Mouse (Mus musculus): ENCODE data around the gene Map3k11. TPM values are rescaled to one million over a fixed set of nuclear protein-coding genes. Genes with fewer than 3 reads are reported as not detected.
A peak's percentile ranks its signal among the peaks of the same experiment; 100 is the strongest.

The Map3k11 gene
- polyA plus RNA-seq (2012; rRNA removed) (30.1 and 38.9 TPM in 2 replicates), polyA plus RNA-seq (2014; fragmentation: Nextera tagmentation; extraction: Ambion mirVana) (19.0 and 20.7 TPM in 2 replicates)

GRCm38 (mm10) chr19:5688200-5689087 lies at the start of gene Map3k11, which contains the start of gene Pcnx3:
Gene Map3k11 (plus strand): TSS chr19:5688742.
Gene Pcnx3 (minus strand): TSS chr19:5688908.
- H3K4me2 ChIP-seq (replicated peaks; ENCODE audit: low read depth, low read length, severe bottlenecking) = peak within 1 kb of the TSS; percentile 77
- 0 out of 2 replicates have a peak, but pooled peaks have one; percentile 35 for TF ChIP-seq POLR2A (IDR thresholded peaks at IDR 0.05; ENCODE audit: borderline replicate concordance, extremely low read depth, insufficient read depth, insufficient read length)
- H3K27ac ChIP-seq (replicated peaks; ENCODE audit: low read depth, low read length) = peak within 1 kb of the TSS; percentile 91
- peaks cover 60% of the 10 kb centered on the region for H3K36me3 ChIP-seq (ENCODE audit: control insufficient read depth, insufficient read depth, low read length)
- no peaks in the 10 kb centered on the region for H3K27me3 ChIP-seq (ENCODE audit: control insufficient read depth, insufficient read depth, low read length)
- DNase-seq (ENCODE audit: low spot score) = peak; percentile 99
- H3K4me1 ChIP-seq (ENCODE audit: control insufficient read depth, insufficient read depth, low read length) = peaks cover 26% of the 10 kb centered on the region
- H3K4me3 ChIP-seq (replicated peaks; ENCODE audit: low read length) = peak within 1 kb of the TSS; percentile 88
- H3K9me3 ChIP-seq (ENCODE audit: control insufficient read depth, low read length) = no peaks in the 10 kb centered on the region
- H3K9ac ChIP-seq (ENCODE audit: low read depth, low read length, severe bottlenecking) = peak within 1 kb of the TSS; percentile 79
- ATAC-seq (ENCODE audit: low FRiP score, low read depth) = peak; percentile 93
- 3% methylated on average over 68 of the region's 69 CpGs for WGBS

- 54% methylated on average over 9 of the region's 9 CpGs for WGBS
- Histone ChIP-seq H3K36me3 (ENCODE audit: control insufficient read depth, insufficient read depth, low read length) (peaks cover 67% of the 10 kb centered on the region), H3K9ac (ENCODE audit: low read depth, low read length, severe bottlenecking) (no peak overlapping the region), H3K4me2 (replicated peaks; ENCODE audit: low read depth, low read length, severe bottlenecking) (no peak overlapping the region), H3K27ac (replicated peaks; ENCODE audit: low read depth, low read length) (no peak overlapping the region), H3K4me3 (replicated peaks; ENCODE audit: low read length) (no peak overlapping the region), H3K4me1 (ENCODE audit: control insufficient read depth, insufficient read depth, low read length) (peaks cover 18% of the 10 kb centered on the region), H3K27me3 (ENCODE audit: control insufficient read depth, insufficient read depth, low read length) (no peaks in the 10 kb centered on the region), H3K9me3 (ENCODE audit: control insufficient read depth, low read length) (no peaks in the 10 kb centered on the region)
- DNase-seq (ENCODE audit: low spot score) = no peak
- no peak for ATAC-seq (ENCODE audit: low FRiP score, low read depth)
- TF ChIP-seq POLR2A (IDR thresholded peaks at IDR 0.05; ENCODE audit: borderline replicate concordance, extremely low read depth, insufficient read depth, insufficient read length) = no peak
These were observed 48.2 kb upstream of the Map3k11 start for GRCm38 (mm10) chr19:5640339-5640738.

- no peak for TF ChIP-seq POLR2A (IDR thresholded peaks at IDR 0.05; ENCODE audit: borderline replicate concordance, extremely low read depth, insufficient read depth, insufficient read length)
- 91% methylated on average over 17 of the region's 17 CpGs for WGBS
- no peak for DNase-seq (ENCODE audit: low spot score)
- ATAC-seq (ENCODE audit: low FRiP score, low read depth) = no peak
- Histone ChIP-seq H3K4me1 (ENCODE audit: control insufficient read depth, insufficient read depth, low read length) (peaks cover 18% of the 10 kb centered on the region), H3K27me3 (ENCODE audit: control insufficient read depth, insufficient read depth, low read length) (no peaks in the 10 kb centered on the region), H3K36me3 (ENCODE audit: control insufficient read depth, insufficient read depth, low read length) (peaks cover 74% of the 10 kb centered on the region), H3K9me3 (ENCODE audit: control insufficient read depth, low read length) (no peaks in the 10 kb centered on the region), H3K4me2 (replicated peaks; ENCODE audit: low read depth, low read length, severe bottlenecking) (no peak overlapping the region), H3K27ac (replicated peaks; ENCODE audit: low read depth, low read length) (no peak overlapping the region), H3K9ac (ENCODE audit: low read depth, low read length, severe bottlenecking) (no peak overlapping the region), H3K4me3 (replicated peaks; ENCODE audit: low read length) (no peak overlapping the region)
These were observed 47.5 kb upstream of the Map3k11 start for GRCm38 (mm10) chr19:5641021-5641420.

- no peak for DNase-seq (ENCODE audit: low spot score)
These were observed 46.9 kb upstream of the Map3k11 start for GRCm38 (mm10) chr19:5641641-5642040.

DNA sequence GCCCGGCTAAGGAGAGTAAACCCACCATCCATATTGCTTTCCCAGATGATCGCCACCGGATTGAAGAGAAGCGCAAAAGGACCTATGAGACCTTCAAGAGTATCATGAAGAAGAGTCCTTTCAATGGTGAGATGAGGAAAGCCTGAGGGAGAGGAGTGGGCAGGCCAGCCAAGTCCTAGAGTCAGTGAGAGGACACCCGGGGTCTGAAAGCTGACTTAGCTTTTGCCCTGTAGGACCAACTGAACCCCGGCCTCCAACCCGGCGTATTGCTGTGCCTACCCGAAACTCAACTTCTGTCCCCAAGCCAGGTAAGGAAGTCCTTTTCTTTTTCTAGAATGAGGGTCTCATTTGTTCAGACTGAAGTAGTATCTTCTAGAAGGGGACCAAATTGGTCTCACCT lies 43.3 kb upstream of the Map3k11 start:
- WGBS = 96% methylated on average over 9 of the region's 9 CpGs
- no peak for DNase-seq (ENCODE audit: low spot score)
- Histone ChIP-seq H3K27me3 (ENCODE audit: control insufficient read depth, insufficient read depth, low read length) (no peaks in the 10 kb centered on the region), H3K4me2 (replicated peaks; ENCODE audit: low read depth, low read length, severe bottlenecking) (no peak overlapping the region), H3K9me3 (ENCODE audit: control insufficient read depth, low read length) (no peaks in the 10 kb centered on the region), H3K4me3 (replicated peaks; ENCODE audit: low read length) (no peak overlapping the region), H3K4me1 (ENCODE audit: control insufficient read depth, insufficient read depth, low read length) (peaks cover 8% of the 10 kb centered on the region), H3K27ac (replicated peaks; ENCODE audit: low read depth, low read length) (no peak overlapping the region), H3K36me3 (ENCODE audit: control insufficient read depth, insufficient read depth, low read length) (peaks cover 76% of the 10 kb centered on the region), H3K9ac (ENCODE audit: low read depth, low read length, severe bottlenecking) (no peak overlapping the region)
- no peak for ATAC-seq (ENCODE audit: low FRiP score, low read depth)
- TF ChIP-seq POLR2A (IDR thresholded peaks at IDR 0.05; ENCODE audit: borderline replicate concordance, extremely low read depth, insufficient read depth, insufficient read length) = no peak

More at GRCm38 (mm10) chr19:5641641-5642040, 46.9 kb upstream of the Map3k11 start:
- ATAC-seq (ENCODE audit: low FRiP score, low read depth) = no peak
- no peak for TF ChIP-seq POLR2A (IDR thresholded peaks at IDR 0.05; ENCODE audit: borderline replicate concordance, extremely low read depth, insufficient read depth, insufficient read length)
- Histone ChIP-seq H3K4me1 (ENCODE audit: control insufficient read depth, insufficient read depth, low read length) (peaks cover 16% of the 10 kb centered on the region), H3K27me3 (ENCODE audit: control insufficient read depth, insufficient read depth, low read length) (no peaks in the 10 kb centered on the region), H3K4me3 (replicated peaks; ENCODE audit: low read length) (no peak overlapping the region), H3K4me2 (replicated peaks; ENCODE audit: low read depth, low read length, severe bottlenecking) (no peak overlapping the region), H3K36me3 (ENCODE audit: control insufficient read depth, insufficient read depth, low read length) (peaks cover 80% of the 10 kb centered on the region), H3K27ac (replicated peaks; ENCODE audit: low read depth, low read length) (no peak overlapping the region), H3K9ac (ENCODE audit: low read depth, low read length, severe bottlenecking) (no peak overlapping the region), H3K9me3 (ENCODE audit: control insufficient read depth, low read length) (no peaks in the 10 kb centered on the region)
- 91% methylated on average over 8 of the region's 8 CpGs for WGBS

Measured in limb, embryonic 14.5 days (tissue).